Mouse (Mus musculus) right cerebral cortex, postnatal 36 days (tissue): Measurements from ENCODE around the gene R3hcc1l.
A peak's percentile ranks its signal among the peaks of the same experiment; 100 is the strongest.

Source experiments
- DNase-seq, 2 experiments: peaks; one replicate each; pipeline ENCODE4 v3.0.0; 2022; ENCODE audit warnings: low spot score in 2 of 2, mixed read lengths in 1 of 2

R3hcc1l gene

GRCm38 (mm10) chr19:42518620-42519310, at the start of gene R3hcc1l:
TSS of gene R3hcc1l (plus strand) at chr19:42518759.
- peak; percentile 93 to 94 for DNase-seq

DNA sequence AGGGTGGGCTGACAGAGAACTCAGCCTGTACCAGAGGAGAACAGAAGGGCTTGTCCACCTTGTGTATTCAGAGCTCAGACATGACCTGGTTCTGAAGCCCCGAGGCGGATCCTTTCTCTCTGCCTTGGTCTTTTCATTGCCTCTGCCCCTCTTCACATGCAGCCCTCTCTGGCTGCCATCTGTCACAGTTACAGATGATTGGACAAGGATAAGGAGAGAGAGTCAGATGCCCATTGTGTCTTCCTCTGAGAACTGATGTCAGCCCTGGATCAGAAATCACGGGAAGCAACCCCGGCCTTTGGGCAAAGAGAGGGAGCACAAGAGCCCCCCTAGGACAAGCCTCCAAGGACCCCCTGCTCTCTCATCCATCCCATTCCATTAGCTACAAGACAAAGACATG, 47.0 kb upstream of the R3hcc1l start:
- DNase-seq, result no peak

DNA sequence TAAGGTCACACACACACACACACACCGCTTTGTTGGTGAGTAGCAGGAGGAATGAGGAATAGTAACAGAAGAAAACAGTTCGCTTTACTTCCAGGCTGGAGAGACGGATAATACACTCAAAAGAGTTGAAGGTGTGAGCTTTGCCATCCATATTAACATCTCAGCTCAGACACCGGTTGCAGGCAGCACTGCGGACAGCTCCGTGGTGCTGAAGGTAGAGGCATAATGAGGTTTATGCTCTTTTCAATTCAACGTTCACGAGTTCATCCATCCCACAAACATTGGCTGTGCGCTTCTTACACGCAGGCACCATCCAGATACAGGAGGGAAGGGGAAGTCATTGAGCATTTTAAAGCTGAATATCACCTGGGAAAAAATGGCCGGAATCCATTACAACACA, 45.7 kb upstream of the R3hcc1l start:
- no peak for DNase-seq

DNA sequence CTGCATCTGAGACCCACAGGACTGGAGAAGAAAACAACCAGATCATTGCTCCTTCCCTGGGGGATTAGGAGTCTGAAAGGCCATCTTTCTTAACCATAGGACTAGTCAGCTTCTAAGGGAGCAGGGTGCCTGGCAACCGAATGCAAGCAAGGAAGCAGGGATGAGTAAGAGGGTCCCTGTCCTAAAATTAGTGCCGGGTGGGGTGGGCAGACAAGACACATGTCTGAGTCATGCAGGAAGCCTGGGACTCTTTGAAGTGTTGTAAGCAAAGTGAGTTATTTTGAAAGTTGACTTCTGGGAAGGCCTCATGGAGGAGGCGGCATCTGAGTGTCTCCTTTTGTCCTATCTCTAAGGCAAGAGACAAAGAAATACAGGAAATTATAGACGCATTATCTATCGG, 40.8 kb upstream of the R3hcc1l start:
- peak; percentile 47 to 50 for DNase-seq

DNA sequence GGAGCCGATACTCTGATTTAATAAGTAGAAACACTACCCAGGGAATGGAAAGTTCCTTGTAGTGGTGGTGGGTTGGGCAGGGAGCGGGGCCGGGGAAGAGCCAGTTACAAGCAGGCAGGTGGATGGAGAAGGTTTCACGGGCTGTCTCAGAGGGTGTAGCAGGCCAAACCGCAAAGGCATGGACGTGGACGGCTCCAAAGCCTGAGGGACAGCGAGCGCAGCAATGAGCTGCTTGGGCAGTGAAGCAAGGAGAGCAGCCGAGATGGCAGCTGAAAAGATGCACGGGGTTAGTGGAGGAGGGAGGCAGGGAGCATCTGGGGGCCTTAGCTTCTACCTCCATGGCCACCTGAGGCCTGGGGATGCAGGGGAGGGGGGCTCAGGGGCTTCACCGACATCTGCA, 40.3 kb upstream of the R3hcc1l start:
- no peak for DNase-seq

DNA sequence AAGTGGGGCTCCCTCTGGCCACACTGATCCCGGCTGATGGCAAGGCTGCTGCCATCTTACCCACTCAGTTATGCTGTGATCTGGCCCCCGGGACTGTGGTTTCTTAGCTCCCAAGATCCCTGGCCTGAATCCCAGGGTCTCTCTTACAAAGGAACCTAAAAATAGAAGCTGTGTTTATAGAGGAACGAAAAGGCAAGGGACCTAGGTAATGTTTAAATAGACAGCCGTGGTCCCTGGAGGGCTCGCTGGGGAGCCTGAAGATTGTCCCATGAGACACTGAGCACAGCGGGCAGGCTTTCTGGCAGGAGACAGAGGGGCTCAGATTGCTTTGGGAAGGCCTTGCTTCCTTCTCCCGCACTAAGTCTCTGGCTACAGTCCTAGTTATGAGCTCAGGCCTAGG, 33.1 kb upstream of the R3hcc1l start:
- DNase-seq, result no peak

- DNase-seq, result no peak
Observed at GRCm38 (mm10) chr19:42487261-42487660, 31.3 kb upstream of the R3hcc1l start.

DNA sequence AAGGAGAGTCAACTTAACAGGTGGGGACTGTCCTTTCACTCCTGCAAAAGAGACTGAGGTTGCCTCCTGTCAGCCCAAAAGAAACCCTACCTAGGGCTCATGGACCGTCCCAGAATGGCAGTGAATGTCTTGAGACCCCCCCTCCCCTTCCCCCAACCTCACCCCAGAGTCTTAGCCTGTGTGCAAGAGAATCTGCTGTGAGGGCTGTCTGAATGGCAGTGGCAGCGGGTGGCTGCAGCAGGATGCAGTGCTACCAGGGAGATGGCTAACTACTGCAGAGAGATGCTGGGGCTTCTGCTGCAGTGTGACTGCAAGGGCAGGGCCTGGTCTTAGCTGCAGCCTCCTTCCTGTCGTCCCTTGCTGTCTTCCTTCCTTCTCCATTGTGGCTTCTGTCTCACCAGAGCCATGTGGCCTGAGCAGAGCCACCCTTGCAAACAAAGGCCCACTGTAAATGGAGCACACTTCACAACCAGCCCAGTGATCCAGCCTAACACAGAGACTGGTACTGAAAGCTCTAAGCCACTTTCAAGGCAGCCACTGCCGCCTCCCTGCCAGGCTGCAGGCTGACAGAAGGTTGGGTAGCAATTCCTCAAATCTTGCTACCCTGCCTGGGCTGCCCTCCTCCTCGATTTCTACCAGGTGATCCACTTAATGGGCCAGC, 25.2 kb upstream of the R3hcc1l start:
- no peak for DNase-seq

GRCm38 (mm10) chr19:42504156-42504555, 14.4 kb upstream of the R3hcc1l start:
- no peak for DNase-seq

DNA sequence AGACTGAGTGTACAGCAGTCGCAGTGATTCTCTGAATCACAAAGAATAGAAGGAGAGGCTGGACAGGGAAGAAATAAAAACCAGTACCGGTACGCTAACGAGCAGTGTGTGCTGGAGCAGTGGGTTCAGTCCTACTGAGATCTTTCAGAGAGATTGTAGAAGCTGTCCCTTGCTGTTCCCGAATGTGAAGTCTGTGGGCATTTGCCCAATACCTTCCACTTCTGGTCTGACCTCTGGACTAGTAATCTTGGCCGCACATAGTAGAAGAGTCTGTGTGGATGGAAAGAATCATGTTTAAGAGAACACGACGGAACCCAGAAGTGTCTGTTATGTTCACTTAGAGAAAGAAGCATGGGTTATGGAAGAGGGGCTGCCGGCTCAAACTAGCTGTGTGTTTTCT, 8.9 kb upstream of the R3hcc1l start:
- no peak for DNase-seq

GRCm38 (mm10) chr19:42510276-42511171, 8.0 kb upstream of the R3hcc1l start:
- no peak for DNase-seq

DNA sequence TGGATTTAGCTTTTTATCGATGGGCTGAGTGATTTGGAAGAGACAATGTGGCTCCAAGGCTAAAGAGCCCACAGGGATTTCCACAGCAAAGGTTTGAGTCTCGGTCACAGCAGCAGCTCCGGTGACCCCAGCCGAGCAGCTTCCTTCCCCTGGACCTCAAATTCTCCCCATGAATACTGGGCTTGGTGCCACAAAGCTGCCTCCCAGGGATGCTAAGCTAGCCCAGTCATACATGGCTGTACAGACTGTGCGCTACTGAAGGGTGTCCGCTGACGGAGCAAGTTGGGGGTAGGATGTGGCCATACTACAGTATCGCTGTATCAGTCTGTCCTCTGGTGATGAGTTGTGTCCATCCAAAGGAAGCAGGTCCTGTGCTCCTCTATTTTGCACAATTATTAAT, 2.9 kb upstream of the R3hcc1l start:
- DNase-seq, result no peak

DNA sequence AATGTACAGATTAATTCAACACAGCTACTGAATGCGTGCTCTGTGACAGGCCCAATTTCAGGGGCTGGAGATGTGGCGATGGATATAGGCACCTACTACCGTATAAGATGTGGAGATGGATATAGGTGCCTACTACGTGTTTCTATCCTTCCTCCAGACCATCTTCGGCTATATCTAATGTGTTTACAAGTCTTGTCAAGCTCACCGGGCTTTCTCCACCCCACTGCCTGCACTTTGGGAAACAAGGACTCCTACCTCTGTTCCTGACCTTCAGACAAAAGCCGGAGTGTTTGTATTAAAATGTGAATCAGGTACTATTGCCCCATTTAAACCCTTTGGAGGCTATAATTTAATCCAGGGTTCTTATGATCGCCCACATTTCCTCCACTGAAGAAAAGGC, 2.4 kb upstream of the R3hcc1l start:
- no peak for DNase-seq

- DNase-seq, result no peak
Observed at GRCm38 (mm10) chr19:42517957-42518619, 471 bp upstream of the R3hcc1l start.

GRCm38 (mm10) chr19:42519760-42520159, 1.2 kb downstream of the R3hcc1l start:
- no peak for DNase-seq

GRCm38 (mm10) chr19:42524703-42525102, 6.1 kb downstream of the R3hcc1l start:
- DNase-seq, result no peak

GRCm38 (mm10) chr19:42529992-42530437, 11.5 kb downstream of the R3hcc1l start:
- no peak for DNase-seq

GRCm38 (mm10) chr19:42534427-42534826, 15.9 kb downstream of the R3hcc1l start:
- DNase-seq, result no peak

DNA sequence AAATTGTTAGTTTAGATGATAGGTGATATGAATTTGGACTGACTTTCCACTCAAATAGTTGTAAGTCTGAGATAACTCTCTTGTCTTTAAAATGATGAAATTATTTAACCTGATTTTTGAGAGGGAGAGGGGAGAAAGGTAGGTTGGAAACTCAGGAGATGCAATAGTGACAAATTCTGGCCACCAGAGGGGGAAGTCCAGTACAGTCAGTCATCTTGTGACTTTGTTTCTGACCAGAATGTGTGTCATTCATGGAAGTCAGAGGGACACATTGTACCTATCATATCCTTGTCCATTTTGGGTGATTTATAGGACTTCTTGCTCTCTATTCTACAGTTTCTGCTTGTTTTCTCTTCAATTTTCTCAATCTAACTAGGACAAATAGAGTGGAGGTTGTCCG, 19.0 kb downstream of the R3hcc1l start:
- no peak for DNase-seq

DNA sequence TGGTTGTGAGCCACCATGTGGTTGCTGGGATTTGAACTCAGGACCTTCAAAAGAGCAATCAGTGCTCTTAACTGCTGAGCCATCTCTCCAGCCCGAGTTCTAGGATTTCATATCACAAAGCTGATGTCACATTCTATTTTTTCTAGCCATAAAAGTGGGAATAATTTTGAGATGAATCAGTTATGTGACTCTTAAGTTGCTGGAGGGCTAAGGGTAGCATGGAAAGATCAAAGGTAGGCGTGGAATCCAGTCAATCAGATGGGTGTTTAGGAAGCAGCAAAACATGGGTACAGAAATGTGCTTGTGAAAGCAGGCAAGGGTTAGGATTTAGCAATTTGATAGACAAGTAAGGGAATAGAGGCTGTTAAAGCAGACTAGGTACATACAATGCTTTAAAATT, 20.4 kb downstream of the R3hcc1l start:
- DNase-seq, result no peak

GRCm38 (mm10) chr19:42539414-42540189, 21.0 kb downstream of the R3hcc1l start:
- no peak for DNase-seq
